Mouse (Mus musculus) hindbrain, postnatal 0 days (tissue): ENCODE data around the gene Cisd3. TPM values are rescaled to one million over a fixed set of nuclear protein-coding genes. Genes with fewer than 3 reads are reported as not detected.

Source experiments
- ATAC-seq: fragments of 200-750 bp; cut with Nextera tagmentation; 2 replicates; pipeline ENCODE4 v1.8.0; 2017; ENCODE audit warnings: mild to moderate bottlenecking, moderate TSS enrichment, moderate library complexity
- DNase-seq: peaks from one replicate; pipeline ENCODE4 v3.0.0-alpha.2; 2015; ENCODE audit warnings: low spot score
- H3K27ac ChIP-seq: fragments of 300-500 bp; sonication (generic); 2 replicates; pipeline ENCODE4 v1.5.1; 2014; ENCODE audit warnings: mild to moderate bottlenecking
- H3K27me3 ChIP-seq: fragments of 300-500 bp; sonication (generic); 2 replicates; pipeline ENCODE4 v1.6.1; 2014; ENCODE audit warnings: low read length, mixed read lengths; ENCODE audit not compliant: insufficient read depth
- H3K36me3 ChIP-seq: fragments of 300-500 bp; sonication (generic); 2 replicates; pipeline ENCODE4 v1.6.1; 2014; ENCODE audit warnings: low read length, mixed read lengths; ENCODE audit not compliant: insufficient read depth
- H3K4me1 ChIP-seq: fragments of 300-500 bp; sonication (generic); 2 replicates; pipeline ENCODE4 v1.6.1; 2014; ENCODE audit warnings: antibody characterized with exemption, low read length, mixed read lengths; ENCODE audit not compliant: insufficient read depth
- H3K4me2 ChIP-seq: fragments of 300-500 bp; sonication (generic); 2 replicates; pipeline ENCODE4 v1.6.1; 2014; ENCODE audit warnings: low read depth, mild to moderate bottlenecking, low read length, moderate library complexity, mixed read lengths
- H3K4me3 ChIP-seq: fragments of 300-500 bp; sonication (generic); 2 replicates; pipeline ENCODE4 v1.5.1; 2014; ENCODE audit warnings: low read length
- H3K9ac ChIP-seq: fragments of 300-500 bp; sonication (generic); replicated peaks from 2 replicates; pipeline ENCODE4 v1.6.1; 2014; ENCODE audit warnings: mild to moderate bottlenecking, low read length, moderate library complexity, mixed read lengths
- H3K9me3 ChIP-seq: fragments of 300-500 bp; sonication (generic); 2 replicates; pipeline ENCODE4 v1.6.1; 2016; ENCODE audit warnings: low read length, mixed read lengths
- CTCF ChIP-seq: IDR thresholded peaks from 2 replicates; pipeline ENCODE4 v1.5.1; 2016; ENCODE audit warnings: antibody characterized with exemption, control low read depth, low read depth
- WGBS: fragments of 180-500 bp; shearing (Covaris S2); extraction: QIAGEN DNeasy Blood & Tissue Kit; methylation state at CpG from one replicate; pipeline ENCODE4 v1.1.7; 2014; 5-methylcytosine and 5-hydroxymethylcytosine counted together
- polyA plus RNA-seq: library from polyadenylated mRNA; unstranded; fragments of >200 nt; fragmentation: Nextera tagmentation; extraction: Ambion mirVana; gene quantifications from 2 replicates; pipeline ENCODE4 v1.2.1, GENCODE M21; 2015
- total RNA-seq: library from RNA; depleted of rRNA; stranded (reverse); fragments of >200 nt; gene quantifications from 2 replicates; pipeline ENCODE4 v1.2.3, GENCODE M21; 2014

Cisd3 gene
- total and polyA plus RNA-seq, 2 experiments from 2014 or later: 21.2 to 47.6 TPM

GRCm38 (mm10) chr11:97676050-97676754 is 9.4 kb upstream of the Cisd3 start:
- Histone ChIP-seq H3K36me3 (peaks cover 48% of the 10 kb centered on the region), H3K27me3 (no peaks in the 10 kb centered on the region), H3K9ac (no peak overlapping the region), H3K27ac (no peak overlapping the region), H3K4me2 (no peak overlapping the region), H3K9me3 (no peaks in the 10 kb centered on the region), H3K4me3 (no peak overlapping the region), H3K4me1 (no peaks in the 10 kb centered on the region)
- TF ChIP-seq CTCF: no peak
- 86% methylated on average over 15 of the region's 15 CpGs for WGBS
- DNase-seq (no peak), ATAC-seq (no peak)

GRCm38 (mm10) chr11:97677381-97677780 is 8.2 kb upstream of the Cisd3 start:
- no peak overlapping the region for H3K9ac ChIP-seq
- H3K4me3 ChIP-seq: no peak overlapping the region
- H3K4me1 ChIP-seq: no peaks in the 10 kb centered on the region
- no peak overlapping the region for H3K4me2 ChIP-seq
- H3K27ac ChIP-seq: no peak overlapping the region
- H3K36me3 ChIP-seq: peaks cover 46% of the 10 kb centered on the region
- TF ChIP-seq CTCF: no peak
- ATAC-seq (no peak), DNase-seq (peak; percentile 24)
- no peaks in the 10 kb centered on the region for H3K27me3 ChIP-seq
- WGBS: 29% methylated on average over 15 of the region's 15 CpGs
- no peaks in the 10 kb centered on the region for H3K9me3 ChIP-seq

GRCm38 (mm10) chr11:97677842-97678241 is 7.8 kb upstream of the Cisd3 start:
- 50% methylated on average over 8 of the region's 8 CpGs for WGBS
- peak; percentile 53 for TF ChIP-seq CTCF
- ATAC-seq: peak; percentile 3; the same call in 1 of the 2 replicates
- Histone ChIP-seq H3K9me3 (no peaks in the 10 kb centered on the region), H3K4me2 (no peak overlapping the region), H3K27ac (no peak overlapping the region), H3K36me3 (peaks cover 42% of the 10 kb centered on the region), H3K27me3 (no peaks in the 10 kb centered on the region), H3K4me1 (no peaks in the 10 kb centered on the region), H3K9ac (no peak overlapping the region), H3K4me3 (no peak overlapping the region)
- DNase-seq: peak; percentile 27

- 63% methylated on average over 15 of the region's 15 CpGs for WGBS
- H3K4me1 ChIP-seq: no peaks in the 10 kb centered on the region
- H3K4me2 ChIP-seq: no peak overlapping the region
- H3K9ac ChIP-seq: no peak overlapping the region
- H3K4me3 ChIP-seq: no peak overlapping the region
- no peak overlapping the region for H3K27ac ChIP-seq
- peak; percentile 19; the same call in 1 of the 2 replicates for ATAC-seq
- no peaks in the 10 kb centered on the region for H3K27me3 ChIP-seq
- peaks cover 37% of the 10 kb centered on the region for H3K36me3 ChIP-seq
- no peak for DNase-seq
- no peaks in the 10 kb centered on the region for H3K9me3 ChIP-seq
- TF ChIP-seq CTCF: no peak
These were observed 7.3 kb upstream of the Cisd3 start for GRCm38 (mm10) chr11:97678301-97678700.

GRCm38 (mm10) chr11:97680430-97680829 is 5.2 kb upstream of the Cisd3 start:
- TF ChIP-seq CTCF: no peak
- H3K36me3 ChIP-seq: peaks cover 19% of the 10 kb centered on the region
- peak overlapping the region; percentile 51; the same call in 1 of the 2 replicates for H3K27ac ChIP-seq
- DNase-seq (peak; percentile 79), ATAC-seq (peak; percentile 63)
- no peak overlapping the region for H3K9ac ChIP-seq
- H3K27me3 ChIP-seq: no peaks in the 10 kb centered on the region
- no peak overlapping the region for H3K4me2 ChIP-seq
- H3K4me3 ChIP-seq: no peak overlapping the region
- 0 out of 2 replicates have a peak, but pooled peaks cover 2% of the 10 kb centered on the region for H3K4me1 ChIP-seq
- no peaks in the 10 kb centered on the region for H3K9me3 ChIP-seq
- WGBS: 39% methylated on average over 12 of the region's 12 CpGs

GRCm38 (mm10) chr11:97682504-97683055 is 3.0 kb upstream of the Cisd3 start:
- Histone ChIP-seq H3K4me2 (no peak overlapping the region), H3K9ac (no peak overlapping the region), H3K27ac (no peak overlapping the region), H3K36me3 (peaks cover 10% of the 10 kb centered on the region), H3K9me3 (no peaks in the 10 kb centered on the region), H3K4me1 (0 out of 2 replicates have a peak, but pooled peaks cover 8% of the 10 kb centered on the region), H3K4me3 (no peak overlapping the region), H3K27me3 (no peaks in the 10 kb centered on the region)
- no peak for TF ChIP-seq CTCF
- DNase-seq (no peak), ATAC-seq (no peak)
- WGBS: 79% methylated on average over 6 of the region's 6 CpGs
